Mouse (Mus musculus) monocyte, adult 5-6 weeks (primary cell): Measurements from ENCODE around the gene Mob3b. TPM values are rescaled to one million over a fixed set of nuclear protein-coding genes. Genes with fewer than 3 reads are reported as not detected.
A peak's percentile ranks its signal among the peaks of the same experiment; 100 is the strongest.

Source experiments
- ATAC-seq: fragments of 153-309, 156-312 bp; replicated peaks from 2 replicates; pipeline ENCODE4 v1.8.0; 2017; ENCODE audit warnings: mild to moderate bottlenecking; ENCODE audit not compliant: low TSS enrichment, insufficient number of reproducible peaks, severe bottlenecking, poor library complexity, low FRiP score
- total RNA-seq: library from RNA; stranded (forward); fragments of 200-1000, 200-491, 200-594 nt; gene quantifications from 3 replicates; pipeline ENCODE4 v1.2.3, GENCODE M21; 2017

The Mob3b gene
- total RNA-seq, 1 experiment from 2014 or later = 14.8 TPM

GRCm38 (mm10) chr4:35154051-35154450, 3.2 kb downstream of the Mob3b start:
- ATAC-seq = no peak

GRCm38 (mm10) chr4:35151756-35152155, 5.5 kb downstream of the Mob3b start, which contains the start of gene Ifnk:
TSS of gene Ifnk (plus strand) at chr4:35152056.
- ATAC-seq = no peak

- ATAC-seq = no peak
Measured at GRCm38 (mm10) chr4:35150706-35151105, 6.6 kb downstream of the Mob3b start.

GRCm38 (mm10) chr4:35148326-35148725, 9.0 kb downstream of the Mob3b start:
- no peak for ATAC-seq

- no peak for ATAC-seq
Measured at GRCm38 (mm10) chr4:35146597-35146996, 10.7 kb downstream of the Mob3b start.

- no peak for ATAC-seq
Measured at GRCm38 (mm10) chr4:35145726-35146125, 11.6 kb downstream of the Mob3b start.

GRCm38 (mm10) chr4:35143472-35144102, 13.7 kb downstream of the Mob3b start:
- no peak for ATAC-seq

- ATAC-seq = no peak
Measured at GRCm38 (mm10) chr4:35140317-35140716, 17.0 kb downstream of the Mob3b start.

- ATAC-seq = peak; percentile 48
Measured at GRCm38 (mm10) chr4:35138077-35138476, 19.2 kb downstream of the Mob3b start.

- no peak for ATAC-seq
Measured at GRCm38 (mm10) chr4:35136996-35137395, 20.3 kb downstream of the Mob3b start.

GRCm38 (mm10) chr4:35135806-35136205, 21.5 kb downstream of the Mob3b start:
- ATAC-seq = no peak

GRCm38 (mm10) chr4:35134846-35135611, 22.3 kb downstream of the Mob3b start:
- ATAC-seq = no peak

GRCm38 (mm10) chr4:35133411-35133810, 23.9 kb downstream of the Mob3b start:
- no peak for ATAC-seq

- 0 out of 2 replicates have a peak, but pooled peaks have one; percentile 15 for ATAC-seq
Measured at GRCm38 (mm10) chr4:35131592-35131991, 25.7 kb downstream of the Mob3b start.

GRCm38 (mm10) chr4:35130411-35130948, 26.8 kb downstream of the Mob3b start:
- peak; percentile 82 for ATAC-seq

- no peak for ATAC-seq
Measured at GRCm38 (mm10) chr4:35127759-35128158, 29.5 kb downstream of the Mob3b start.

- no peak for ATAC-seq
Measured at GRCm38 (mm10) chr4:35126776-35127175, 30.5 kb downstream of the Mob3b start.

GRCm38 (mm10) chr4:35125299-35125777, 31.9 kb downstream of the Mob3b start:
- ATAC-seq = no peak

- no peak for ATAC-seq
Measured at GRCm38 (mm10) chr4:35124027-35124426, 33.3 kb downstream of the Mob3b start.

GRCm38 (mm10) chr4:35123087-35123486, 34.2 kb downstream of the Mob3b start:
- no peak for ATAC-seq
